In genomic region chr14:26970439-26970932, GRCm38 (mm10) we compare ENCODE assay signal across 9 mouse cellular contexts. TPM values are rescaled to one million over a fixed set of nuclear protein-coding genes. Genes with fewer than 3 reads are reported as not detected.
DNase-seq lines count a peak whose midpoint lies in the region; ATAC-seq and TF ChIP-seq lines count a peak whose summit lies in the region.
"Had no signal": no experiment of that assay in that cellular context is flagged by ENCODE, and none has a peak within 500 bp of the region (broad histone marks: within the 10 kb centered on the region; RNA-seq: fewer than 3 reads in every experiment).

No protein-coding gene starts in this region.

- no peaks in the 10 kb centered on the region for H3K36me3 ChIP-seq in heart, embryonic 14.5 days (ENCODE audit: control insufficient read depth, insufficient read depth, low read length)
- H3K36me3 ChIP-seq in liver, embryonic 14.5 days (replicated peaks; ENCODE audit: control insufficient read depth, insufficient read depth, low read depth): no peaks in the 10 kb centered on the region
- no peaks in the 10 kb centered on the region for H3K36me3 ChIP-seq in neural tube, embryonic 11.5 days (ENCODE audit: control insufficient read depth, insufficient read depth, low read length)
- no peaks in the 10 kb centered on the region for H3K36me3 ChIP-seq in stomach, postnatal 0 days (ENCODE audit: control insufficient read depth, insufficient read depth, low read length)

- under 1% methylated on average over 52 of the region's 53 CpGs for WGBS in heart, embryonic 14.5 days
- under 1% methylated on average over 34 of the region's 53 CpGs for WGBS in liver, embryonic 14.5 days (ENCODE audit: insufficient replicate concordance)
- WGBS in neural tube, embryonic 11.5 days: under 1% methylated on average over 50 of the region's 53 CpGs
- WGBS in stomach, postnatal 0 days: under 1% methylated on average over 47 of the region's 53 CpGs

- peak; percentile 98 for ATAC-seq in heart, embryonic 14.5 days (ENCODE audit: insufficient number of reproducible peaks, insufficient read depth, low FRiP score, low read depth)
- peak; percentile 98 for ATAC-seq in liver, embryonic 14.5 days (ENCODE audit: insufficient read depth)
- ATAC-seq in neural tube, embryonic 11.5 days (ENCODE audit: insufficient read depth, low FRiP score, low TSS enrichment): peak; percentile 98
- ATAC-seq in stomach, postnatal 0 days (ENCODE audit: low FRiP score, low TSS enrichment): peak; percentile 99

- DNase-seq in CD4-positive, CD25-positive, alpha-beta regulatory T cell, adult 2 months (ENCODE audit: low read depth, low spot score): peak; percentile 97
- peak; percentile 84 for DNase-seq in c-Kit-negative CD71-positive TER-119-positive erythroid progenitor cells, embryonic 14.5 days (ENCODE audit: low read depth, low spot score)
- peak; percentile 78 for DNase-seq in fibroblast of lung, adult 2 months (ENCODE audit: low read depth)
- DNase-seq in kidney, postnatal 14 days: peak; percentile 98
- peak; percentile 79 to 83 (median 80) for DNase-seq in liver, embryonic 14.5 days (ENCODE audit: low read depth in 3 of 3, low spot score in 3 of 3)
- peak; percentile 98 for DNase-seq in neural tube, embryonic 11.5 days (ENCODE audit: low spot score)
- peak; percentile 98 for DNase-seq in stomach, postnatal 0 days (ENCODE audit: low spot score)

- no peak for TF ChIP-seq EP300 in liver, embryonic 14.5 days (IDR thresholded peaks at IDR 0.05; ENCODE audit: low read depth)
- no peak for TF ChIP-seq EP300 in stomach, postnatal 0 days (optimal IDR thresholded peaks at IDR 0.05)

- peaks cover 2 to 15% of the 10 kb centered on the region in 2 experiments; a peak in 3 of 4 replicates for H3K4me1 ChIP-seq in heart, embryonic 14.5 days (ENCODE audit: control insufficient read depth in 2 of 2, insufficient read depth in 2 of 2, low read length in 2 of 2)
- H3K4me1 ChIP-seq in liver, embryonic 14.5 days (replicated peaks; ENCODE audit: control insufficient read depth in 2 of 2, insufficient read depth in 2 of 2, low read length in 1 of 2): peaks cover 0 to 6% of the 10 kb centered on the region in 2 experiments; a peak in 2 of 4 replicates
- H3K4me1 ChIP-seq in neural tube, embryonic 11.5 days (ENCODE audit: control insufficient read depth, insufficient read depth, low read length): peaks cover 5% of the 10 kb centered on the region; the same call in 1 of the 2 replicates
- no peaks in the 10 kb centered on the region for H3K4me1 ChIP-seq in stomach, postnatal 0 days (replicated peaks; ENCODE audit: control insufficient read depth, insufficient read depth)

- peak overlapping the region; percentile 94 for H3K9ac ChIP-seq in heart, embryonic 14.5 days (ENCODE audit: low read length)
- peak overlapping the region; percentile 71 for H3K9ac ChIP-seq in liver, embryonic 14.5 days (replicated peaks)
- H3K9ac ChIP-seq in neural tube, embryonic 11.5 days (ENCODE audit: low read length): peak overlapping the region; percentile 88
- peak overlapping the region; percentile 98 for H3K9ac ChIP-seq in stomach, postnatal 0 days (ENCODE audit: low read length)

- H3K27ac ChIP-seq in heart, embryonic 14.5 days (replicated peaks in 1 of 2; ENCODE audit: control insufficient read depth in 1 of 2, insufficient read depth in 1 of 2, low read depth in 2 of 2, low read length in 2 of 2): peak overlapping the region; percentile 89 to 90
- H3K27ac ChIP-seq in liver, embryonic 14.5 days: no peak overlapping the region
- peak overlapping the region; percentile 89 for H3K27ac ChIP-seq in neural tube, embryonic 11.5 days (ENCODE audit: low read depth, low read length)
- peak overlapping the region; percentile 94 for H3K27ac ChIP-seq in stomach, postnatal 0 days (replicated peaks)

- peak overlapping the region; percentile 67 for H3K4me2 ChIP-seq in heart, embryonic 14.5 days (ENCODE audit: low read length)
- H3K4me2 ChIP-seq in liver, embryonic 14.5 days (ENCODE audit: low read depth): peak overlapping the region; percentile 98
- peak overlapping the region; percentile 58 for H3K4me2 ChIP-seq in neural tube, embryonic 11.5 days (ENCODE audit: low read depth)
- H3K4me2 ChIP-seq in stomach, postnatal 0 days (replicated peaks; ENCODE audit: low read depth): peak overlapping the region; percentile 68

- H3K4me3 ChIP-seq in heart, embryonic 14.5 days (ENCODE audit: control insufficient read depth in 1 of 2, insufficient read depth in 1 of 2, low read depth in 1 of 2, low read length in 2 of 2): peak overlapping the region; percentile 95 to 100
- H3K4me3 ChIP-seq in liver, embryonic 14.5 days (ENCODE audit: insufficient read depth in 1 of 2, low read depth in 2 of 2, low read length in 2 of 2): peak overlapping the region; percentile 80 to 83
- peak overlapping the region; percentile 92 for H3K4me3 ChIP-seq in neural tube, embryonic 11.5 days (ENCODE audit: low read depth, low read length)
- peak overlapping the region; percentile 95 for H3K4me3 ChIP-seq in stomach, postnatal 0 days (ENCODE audit: low read depth, low read length)

- H3K27me3 ChIP-seq in heart, embryonic 14.5 days (ENCODE audit: control insufficient read depth, insufficient read depth, low read length): no peaks in the 10 kb centered on the region
- no peaks in the 10 kb centered on the region; the same call in 1 of the 2 replicates for H3K27me3 ChIP-seq in liver, embryonic 14.5 days (ENCODE audit: control insufficient read depth, insufficient read depth, low read length)
- no peaks in the 10 kb centered on the region for H3K27me3 ChIP-seq in neural tube, embryonic 11.5 days (ENCODE audit: control insufficient read depth, insufficient read depth, low read length)
- H3K27me3 ChIP-seq in stomach, postnatal 0 days (ENCODE audit: control insufficient read depth, insufficient read depth, low read length): no peaks in the 10 kb centered on the region

- H3K9me3 ChIP-seq in heart, embryonic 14.5 days (ENCODE audit: control insufficient read depth, low read length): no peaks in the 10 kb centered on the region
- no peaks in the 10 kb centered on the region for H3K9me3 ChIP-seq in liver, embryonic 14.5 days (ENCODE audit: control insufficient read depth, low read length)
- no peaks in the 10 kb centered on the region for H3K9me3 ChIP-seq in neural tube, embryonic 11.5 days (ENCODE audit: control insufficient read depth, low read length)
- H3K9me3 ChIP-seq in stomach, postnatal 0 days (ENCODE audit: control insufficient read depth, low read length): no peaks in the 10 kb centered on the region

- TF ChIP-seq CTCF in liver, embryonic 14.5 days (IDR thresholded peaks at IDR 0.05; ENCODE audit: low read depth): no peak
- no peak for TF ChIP-seq CTCF in stomach, postnatal 0 days (IDR thresholded peaks at IDR 0.05; ENCODE audit: low read depth)

RNA-seq across cellular contexts. Expression of gene Appl1, which starts 0.5 kb away (rescaled TPM):
- polyA plus RNA-seq in heart, embryonic 14.5 days (2014; fragmentation: Nextera tagmentation; extraction: Ambion mirVana): 33.3 and 39.0 TPM in 2 replicates
- polyA plus RNA-seq in liver, embryonic 14.5 days (2012; rRNA removed): 1.4 and 2.1 TPM in 2 replicates
- 5.4 and 6.2 TPM in 2 replicates for polyA plus RNA-seq in liver, embryonic 14.5 days (2014; fragmentation: Nextera tagmentation; extraction: Ambion mirVana)
- 32.7 and 39.2 TPM in 2 replicates for polyA plus RNA-seq in neural tube, embryonic 11.5 days (2014; fragmentation: Nextera tagmentation; extraction: Ambion mirVana)
- polyA plus RNA-seq in stomach, postnatal 0 days (2015; fragmentation: Nextera tagmentation; extraction: Ambion mirVana): 22.0 and 25.5 TPM in 2 replicates

RNA-seq across cellular contexts. Expression of gene Hesx1, which starts 23.7 kb away (rescaled TPM):
- polyA plus RNA-seq in heart, embryonic 14.5 days (2014; fragmentation: Nextera tagmentation; extraction: Ambion mirVana): 0.19 and 0.28 TPM in 2 replicates
- 4.0 and 6.9 TPM in 2 replicates for polyA plus RNA-seq in liver, embryonic 14.5 days (2012; rRNA removed)
- polyA plus RNA-seq in liver, embryonic 14.5 days (2014; fragmentation: Nextera tagmentation; extraction: Ambion mirVana): 8.0 and 11.0 TPM in 2 replicates
- not detected in 2 replicates for polyA plus RNA-seq in neural tube, embryonic 11.5 days (2014; fragmentation: Nextera tagmentation; extraction: Ambion mirVana)
- 0.19 TPM in 1 of 2 replicates, not detected in the other for polyA plus RNA-seq in stomach, postnatal 0 days (2015; fragmentation: Nextera tagmentation; extraction: Ambion mirVana)
- polyA plus RNA-seq: large intestine, adult 2 months had no signal
